Mouse (Mus musculus) CH12.LX (cell line): ENCODE measurements around the gene Sox9.

Experiments used
- CHD1 ChIP-seq: IDR thresholded peaks from 2 replicates; pipeline ENCODE4 v1.6.1; 2012; ENCODE audit warnings: low read depth, low read length, improper control_type of control experiment, inconsistent platforms
- CTCF ChIP-seq, 2 experiments: IDR thresholded peaks in 1 of 2; conservative IDR thresholded peaks in 1 of 2; 2 replicates each; pipeline ENCODE4 v1.5.1; 2011 to 2012; ENCODE audit warnings: low read depth in 2 of 2, low read length in 2 of 2, improper control_type of control experiment in 1 of 2, inconsistent platforms in 1 of 2, mild to moderate bottlenecking in 1 of 2, moderate library complexity in 1 of 2
- EP300 ChIP-seq: IDR thresholded peaks from 2 replicates; pipeline ENCODE4 v1.6.1; 2011; ENCODE audit warnings: low read length, improper control_type of control experiment
- ETS1 ChIP-seq: conservative IDR thresholded peaks from 2 replicates; pipeline ENCODE4 v1.6.1; 2012; ENCODE audit warnings: low read depth, mild to moderate bottlenecking, inconsistent platforms, low read length, improper control_type of control experiment, moderate library complexity
- MAFK ChIP-seq: IDR thresholded peaks from 2 replicates; pipeline ENCODE4 v1.6.1; 2011; ENCODE audit warnings: low read length, improper control_type of control experiment; ENCODE audit not compliant: insufficient replicate concordance
- MAX ChIP-seq: IDR thresholded peaks from 2 replicates; pipeline ENCODE4 v1.6.1; 2011; ENCODE audit warnings: low read length, improper control_type of control experiment
- MEF2A ChIP-seq: IDR thresholded peaks from 2 replicates; pipeline ENCODE4 v1.6.1; 2014; ENCODE audit warnings: low read depth, mild to moderate bottlenecking, inconsistent platforms, low read length, improper control_type of control experiment, borderline replicate concordance
- NELFE ChIP-seq: IDR thresholded peaks from 2 replicates; pipeline ENCODE4 v1.6.1; 2011; ENCODE audit warnings: low read depth, low read length, improper control_type of control experiment
- NRF1 ChIP-seq: IDR thresholded peaks from 2 replicates; pipeline ENCODE4 v1.6.1; 2014; ENCODE audit warnings: low read depth, mild to moderate bottlenecking, inconsistent platforms, low read length, improper control_type of control experiment, moderate library complexity
- POLR2A ChIP-seq: IDR thresholded peaks from 2 replicates; pipeline ENCODE4 v1.6.1; 2011; ENCODE audit warnings: low read depth, mild to moderate bottlenecking, improper control_type of control experiment, low read length
- RCOR1 ChIP-seq: conservative IDR thresholded peaks from 2 replicates; pipeline ENCODE4 v1.6.1; 2012; ENCODE audit warnings: low read depth, mild to moderate bottlenecking, inconsistent platforms, low read length, improper control_type of control experiment
- SMC3 ChIP-seq: IDR thresholded peaks from 2 replicates; pipeline ENCODE4 v1.6.1; 2011; ENCODE audit warnings: low read depth, low read length, improper control_type of control experiment
- TBP ChIP-seq: conservative IDR thresholded peaks from 2 replicates; pipeline ENCODE4 v1.6.1; 2011; ENCODE audit warnings: low read depth, low read length, improper control_type of control experiment
- ZNF384 ChIP-seq: IDR thresholded peaks from 2 replicates; pipeline ENCODE4 v1.6.1; 2012; ENCODE audit warnings: low read depth, low read length, improper control_type of control experiment, inconsistent platforms

DNA sequence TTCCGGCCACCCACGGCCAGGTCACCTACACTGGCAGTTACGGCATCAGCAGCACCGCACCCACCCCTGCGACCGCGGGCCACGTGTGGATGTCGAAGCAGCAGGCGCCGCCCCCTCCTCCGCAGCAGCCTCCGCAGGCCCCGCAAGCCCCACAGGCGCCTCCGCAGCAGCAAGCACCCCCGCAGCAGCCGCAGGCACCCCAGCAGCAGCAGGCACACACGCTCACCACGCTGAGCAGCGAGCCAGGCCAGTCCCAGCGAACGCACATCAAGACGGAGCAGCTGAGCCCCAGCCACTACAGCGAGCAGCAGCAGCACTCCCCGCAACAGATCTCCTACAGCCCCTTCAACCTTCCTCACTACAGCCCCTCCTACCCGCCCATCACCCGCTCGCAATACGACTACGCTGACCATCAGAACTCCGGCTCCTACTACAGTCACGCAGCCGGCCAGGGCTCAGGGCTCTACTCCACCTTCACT, 2.9 kb downstream of the Sox9 start:
- TF ChIP-seq TBP (no peak), ZNF384 (no peak), SMC3 (no peak), MEF2A (no peak), CTCF (conservative IDR thresholded peaks at IDR 0.05 in 1 of 2, IDR thresholded peaks at IDR 0.05 in 1 of 2; ENCODE audit: low read depth in 2 of 2, low read length in 2 of 2) (no peak), EP300 (no peak), POLR2A (no peak), ETS1 (no peak), NRF1 (no peak), CHD1 (no peak), NELFE (no peak), RCOR1 (no peak), MAX (no peak), MAFK (no peak)
